In the genomic region with DNA sequence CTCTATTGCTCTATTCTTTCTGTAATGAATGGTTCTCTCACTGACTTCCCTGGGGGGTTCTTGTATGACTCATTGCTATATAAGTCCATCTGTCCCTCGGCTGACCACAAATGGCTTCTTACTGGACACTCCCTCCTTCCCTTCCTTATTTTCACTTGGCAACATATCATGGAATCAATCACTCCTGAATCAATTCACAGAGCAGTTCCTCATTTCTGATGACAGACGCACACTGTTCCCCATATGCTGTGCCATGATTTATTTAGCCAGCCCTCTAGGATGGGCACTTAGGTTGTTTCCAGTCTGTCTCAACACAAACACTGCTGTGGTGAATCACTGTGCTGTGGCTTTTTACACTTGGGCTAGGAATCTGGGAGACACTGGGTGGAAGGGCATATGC, we compare ENCODE assay signal across 24 mouse cellular contexts. TPM values are rescaled to one million over a fixed set of nuclear protein-coding genes. Genes with fewer than 3 reads are reported as not detected.
DNase-seq lines count a peak whose midpoint lies in the region; ATAC-seq and TF ChIP-seq lines count a peak whose summit lies in the region.
"Had no signal": no experiment of that assay in that cellular context is flagged by ENCODE, and none has a peak within 500 bp of the region (broad histone marks: within the 10 kb centered on the region; RNA-seq: fewer than 3 reads in every experiment).

No protein-coding gene starts in this region.

- whole genome bisulfite sequencing in limb, embryonic 15.5 days, result 65% methylated on average over 2 of the region's 2 CpGs
- whole genome bisulfite sequencing in limb, embryonic 10.5 days, result 86% methylated on average over 2 of the region's 2 CpGs

- H3K79me2 ChIP-seq in C2C12 (ENCODE audit: control insufficient read depth, insufficient read depth), result no peaks in the 10 kb centered on the region

- no peak for DNase-seq in limb, embryonic 10.5 days (ENCODE audit: low spot score)
- DNase-seq in thymus, postnatal 4 days, result no peak
- no peak for DNase-seq in left cerebral cortex, adult 2 months (ENCODE audit: extremely low spot score in 1 of 2, low spot score in 2 of 2)
- DNase-seq in c-Kit-positive CD71-positive TER-119-positive erythroid progenitor cells, embryonic 14.5 days (ENCODE audit: low spot score), result no peak
- DNase-seq: adrenal gland, postnatal 14 days; cerebellum, adult 8-10 months; gastrocnemius, postnatal 14 days; kidney, adult 18-20 months; kidney, postnatal 14 days; liver; lung, embryonic 14.5 days; right cerebral cortex, postnatal 25 days had no signal

- H3K4me3 ChIP-seq in limb, embryonic 15.5 days, result no peak overlapping the region
- no peak overlapping the region for H3K4me3 ChIP-seq in limb, embryonic 10.5 days
- H3K4me3 ChIP-seq in C2C12 (ENCODE audit: insufficient read depth, poor library complexity, severe bottlenecking), result no peak overlapping the region
- H3K4me3 ChIP-seq in left cerebral cortex, adult 2 months, result no peak overlapping the region
- H3K4me3 ChIP-seq: embryonic facial prominence, embryonic 13.5 days; forebrain, embryonic 12.5 days had no signal

- H3K36me3 ChIP-seq in limb, embryonic 15.5 days, result no peaks in the 10 kb centered on the region
- no peaks in the 10 kb centered on the region for H3K36me3 ChIP-seq in limb, embryonic 10.5 days
- no peaks in the 10 kb centered on the region for H3K36me3 ChIP-seq in C2C12 (ENCODE audit: control insufficient read depth, insufficient read depth)
- H3K36me3 ChIP-seq: embryonic facial prominence, embryonic 13.5 days; forebrain, embryonic 12.5 days had no signal

- H3K79me3 ChIP-seq in C2C12 (ENCODE audit: low read depth), result no peaks in the 10 kb centered on the region

- no peaks in the 10 kb centered on the region for H3K9me3 ChIP-seq in limb, embryonic 15.5 days
- H3K9me3 ChIP-seq in limb, embryonic 10.5 days (replicated peaks), result no peaks in the 10 kb centered on the region
- H3K9me3 ChIP-seq: embryonic facial prominence, embryonic 13.5 days; forebrain, embryonic 12.5 days had no signal

- no peak for TF ChIP-seq CTCF in C2C12 (IDR thresholded peaks at IDR 0.05; ENCODE audit: control insufficient read depth, insufficient read depth, insufficient read length)
- TF ChIP-seq CTCF in left cerebral cortex, adult 2 months (IDR thresholded peaks at IDR 0.05), result no peak

- H3K4me1 ChIP-seq in limb, embryonic 15.5 days, result no peaks in the 10 kb centered on the region
- no peaks in the 10 kb centered on the region for H3K4me1 ChIP-seq in limb, embryonic 10.5 days
- H3K4me1 ChIP-seq: embryonic facial prominence, embryonic 13.5 days; forebrain, embryonic 12.5 days had no signal

- ATAC-seq in limb, embryonic 15.5 days (ENCODE audit: insufficient number of reproducible peaks, low FRiP score, low TSS enrichment, low read depth), result 0 out of 2 replicates have a peak, but pooled peaks have one; percentile 35
- ATAC-seq in common myeloid progenitor, adult 5-6 weeks (replicated peaks; ENCODE audit: low read depth, poor library complexity, severe bottlenecking), result peak; percentile 54
- peak; percentile 95 for ATAC-seq in monocyte, adult 5-6 weeks (replicated peaks; ENCODE audit: insufficient number of reproducible peaks, low FRiP score, low TSS enrichment, poor library complexity, severe bottlenecking)
- ATAC-seq: hindbrain, embryonic 16.5 days had no signal

- H3K27me3 ChIP-seq in limb, embryonic 15.5 days, result peaks cover 6% of the 10 kb centered on the region; the same call in 1 of the 2 replicates
- peaks cover 15% of the 10 kb centered on the region for H3K27me3 ChIP-seq in limb, embryonic 10.5 days (ENCODE audit: low read depth, poor library complexity, severe bottlenecking)
- no peaks in the 10 kb centered on the region for H3K27me3 ChIP-seq in C2C12 (ENCODE audit: control insufficient read depth, insufficient read depth, insufficient read length)

- no peak overlapping the region for H3ac ChIP-seq in C2C12 (ENCODE audit: control insufficient read depth, insufficient read length, low read depth)

- H3K27ac ChIP-seq in limb, embryonic 15.5 days, result no peak overlapping the region
- no peak overlapping the region for H3K27ac ChIP-seq in limb, embryonic 10.5 days
- H3K27ac ChIP-seq in left cerebral cortex, adult 2 months, result no peak overlapping the region
- H3K27ac ChIP-seq: embryonic facial prominence, embryonic 13.5 days; forebrain, embryonic 12.5 days had no signal

- no peak overlapping the region for H3K4me2 ChIP-seq in limb, embryonic 15.5 days
- H3K4me2 ChIP-seq: embryonic facial prominence, embryonic 13.5 days; forebrain, embryonic 12.5 days; heart, embryonic 11.5 days; lung, embryonic 14.5 days had no signal

- intact Hi-C loops in left cerebral cortex, adult 2 months (cut with DNase I), result no loop called here

- no peak overlapping the region for H3K9ac ChIP-seq in limb, embryonic 15.5 days
- H3K9ac ChIP-seq: embryonic facial prominence, embryonic 13.5 days; forebrain, embryonic 12.5 days; lung, embryonic 14.5 days had no signal

TF ChIP-seq in C2C12, 6 proteins besides CTCF, POLR2A, EP300 and RAD21:
- TF ChIP-seq MYOD1 (IDR thresholded peaks at IDR 0.05; ENCODE audit: control insufficient read depth, insufficient read length, low read depth) (peak; percentile 50), USF1 (IDR thresholded peaks at IDR 0.05; ENCODE audit: low read depth) (no peak), MAX (IDR thresholded peaks at IDR 0.05) (no peak), CEBPB (IDR thresholded peaks at IDR 0.05; ENCODE audit: low read depth) (peak; percentile 58), MYOG (IDR thresholded peaks at IDR 0.05; ENCODE audit: control insufficient read depth, extremely low read depth, insufficient read length) (no peak), FOSL1 (IDR thresholded peaks at IDR 0.05; ENCODE audit: insufficient read depth, low read length, poor library complexity, severe bottlenecking) (peak; percentile 78)

RNA-seq across cellular contexts. Expression of a gene that starts 7.9 kb away (rescaled TPM):
- polyA plus RNA-seq in limb, embryonic 15.5 days (2015; fragmentation: Nextera tagmentation; extraction: Ambion mirVana), result 41.8 and 44.1 TPM in 2 replicates
- 69.9 and 71.6 TPM in 2 replicates for polyA plus RNA-seq in limb, embryonic 10.5 days (2016; fragmentation: Nextera tagmentation; extraction: Ambion mirVana)
- 28.1 TPM for polyA plus RNA-seq in C2C12 (2012; fragmentation: generic; extraction: Trizol)
- 9.7 and 19.0 TPM in 2 replicates for total RNA-seq in common myeloid progenitor, adult 5-6 weeks (2017)
- total RNA-seq in monocyte, adult 5-6 weeks (2017), result 5.6 to 17.7 TPM (median 9.1 TPM) in 3 replicates
- total RNA-seq in left cerebral cortex, adult 2 months (2021), result 10 to 100 TPM; 18.3 TPM

RNA-seq across cellular contexts. Expression of a gene that starts 28.3 kb away (rescaled TPM):
- 0.35 TPM in 1 of 2 replicates, not detected in the other for polyA plus RNA-seq in limb, embryonic 15.5 days (2015; fragmentation: Nextera tagmentation; extraction: Ambion mirVana)
- not detected in 2 replicates for polyA plus RNA-seq in limb, embryonic 10.5 days (2016; fragmentation: Nextera tagmentation; extraction: Ambion mirVana)
- not detected for polyA plus RNA-seq in C2C12 (2012; fragmentation: generic; extraction: Trizol)
- total RNA-seq in common myeloid progenitor, adult 5-6 weeks (2017), result not detected in 2 replicates
- not detected in 3 replicates for total RNA-seq in monocyte, adult 5-6 weeks (2017)
- not detected for total RNA-seq in left cerebral cortex, adult 2 months (2021)
- total RNA-seq: ES-E14; gastrocnemius, postnatal 14 days; heart, postnatal 25 days had no signal
- polyA plus RNA-seq: embryonic facial prominence, embryonic 13.5 days; forebrain, embryonic 12.5 days; heart, embryonic 11.5 days; hindbrain, embryonic 16.5 days; lung, embryonic 14.5 days; neural tube, embryonic 14.5 days had no signal

RNA-seq across cellular contexts. Expression of a gene that starts 30.3 kb away (rescaled TPM):
- 0.14 and 0.45 TPM in 2 replicates for polyA plus RNA-seq in limb, embryonic 15.5 days (2015; fragmentation: Nextera tagmentation; extraction: Ambion mirVana)
- polyA plus RNA-seq in limb, embryonic 10.5 days (2016; fragmentation: Nextera tagmentation; extraction: Ambion mirVana), result 3.5 and 4.2 TPM in 2 replicates
- polyA plus RNA-seq in C2C12 (2012; fragmentation: generic; extraction: Trizol), result not detected
- total RNA-seq in common myeloid progenitor, adult 5-6 weeks (2017), result 29.5 and 30.7 TPM in 2 replicates
- total RNA-seq in monocyte, adult 5-6 weeks (2017), result 1.6 to 8.2 TPM (median 4.6 TPM) in 3 replicates
- not detected for total RNA-seq in left cerebral cortex, adult 2 months (2021)
- total RNA-seq: ES-E14; gastrocnemius, postnatal 14 days; heart, postnatal 25 days had no signal
- polyA plus RNA-seq: cortical plate, adult 2 months; hindbrain, embryonic 16.5 days; neural tube, embryonic 14.5 days had no signal

RNA-seq across cellular contexts. Expression of a gene that starts 49.5 kb away (rescaled TPM):
- polyA plus RNA-seq in limb, embryonic 15.5 days (2015; fragmentation: Nextera tagmentation; extraction: Ambion mirVana), result 15.7 TPM in 2 replicates
- polyA plus RNA-seq in limb, embryonic 10.5 days (2016; fragmentation: Nextera tagmentation; extraction: Ambion mirVana), result 24.2 and 26.9 TPM in 2 replicates
- polyA plus RNA-seq in C2C12 (2012; fragmentation: generic; extraction: Trizol), result 6.9 TPM
- total RNA-seq in common myeloid progenitor, adult 5-6 weeks (2017), result 14.5 and 18.7 TPM in 2 replicates
- 14.2 to 29.8 TPM (median 24.7 TPM) in 3 replicates for total RNA-seq in monocyte, adult 5-6 weeks (2017)
- 10 to 100 TPM; 53.8 to 57.2 TPM for total RNA-seq in left cerebral cortex, adult 2 months (2021)

Comparison
In these comparisons a context has a peak if more than half of its experiments do, and no peak if none do; other contexts are left out.
1. ATAC-seq: peak in every context shown above with its lines; median percentile 95 in monocyte, adult 5-6 weeks; 54 in common myeloid progenitor, adult 5-6 weeks; 35 in limb, embryonic 15.5 days.